Mouse (Mus musculus): ENCODE measurements around the gene Rnf24. TPM values are rescaled to one million over a fixed set of nuclear protein-coding genes. Genes with fewer than 3 reads are reported as not detected.

Gene Rnf24
- total RNA-seq (2014; rRNA removed) (2.1 and 2.9 TPM in 2 replicates), polyA plus RNA-seq (2012; rRNA removed) (1.5 and 2.3 TPM in 2 replicates)

GRCm38 (mm10) chr2:131352747-131353563 is at the start of gene Rnf24:
Rnf24 (minus strand) TSS chr2:131352892.
- TF ChIP-seq POLR2A (IDR thresholded peaks at IDR 0.05; ENCODE audit: extremely low read depth, insufficient read depth, low read length) (peak; percentile 66), CTCF (IDR thresholded peaks at IDR 0.05; ENCODE audit: low read depth, low read length) (no peak)
- 2% methylated on average over 50 of the region's 54 CpGs for WGBS
- Histone ChIP-seq H3K9ac (ENCODE audit: low read depth, low read length) (peak within 1 kb of the TSS; percentile 97), H3K4me3 (ENCODE audit: insufficient read depth, low read depth, low read length) (peak within 1 kb of the TSS; percentile 88), H3K4me1 (ENCODE audit: control insufficient read depth, insufficient read depth, low read length) (peaks cover 5% of the 10 kb centered on the region), H3K27ac (replicated peaks; ENCODE audit: insufficient read depth, low read depth, low read length) (peak within 1 kb of the TSS; percentile 80), H3K36me3 (ENCODE audit: control insufficient read depth, insufficient read depth, low read length) (no peaks in the 10 kb centered on the region), H3K27me3 (ENCODE audit: control insufficient read depth, insufficient read depth, low read length) (no peaks in the 10 kb centered on the region), H3K79me2 (ENCODE audit: control insufficient read depth, insufficient read depth, low read length) (peaks cover 10% of the 10 kb centered on the region; the same call in 1 of the 2 replicates)
- peak; percentile 73 for DNase-seq (ENCODE audit: extremely low read depth, low read depth, low spot score)

GRCm38 (mm10) chr2:131401794-131402495 is 49.3 kb upstream of the Rnf24 start:
- H3K79me2 ChIP-seq (ENCODE audit: control insufficient read depth, insufficient read depth, low read length) = no peaks in the 10 kb centered on the region
- H3K4me1 ChIP-seq (ENCODE audit: control insufficient read depth, insufficient read depth, low read length) = peaks cover 3% of the 10 kb centered on the region; the same call in 1 of the 2 replicates
- H3K4me3 ChIP-seq (ENCODE audit: insufficient read depth, low read depth, low read length) = no peak overlapping the region
- H3K27ac ChIP-seq (replicated peaks; ENCODE audit: insufficient read depth, low read depth, low read length) = no peak overlapping the region
- DNase-seq (ENCODE audit: extremely low read depth, low read depth, low spot score) = no peak
- TF ChIP-seq POLR2A (IDR thresholded peaks at IDR 0.05; ENCODE audit: extremely low read depth, insufficient read depth, low read length) (no peak), CTCF (IDR thresholded peaks at IDR 0.05; ENCODE audit: low read depth, low read length) (no peak)
- 61% methylated on average over 8 of the region's 8 CpGs for WGBS
- no peak overlapping the region for H3K9ac ChIP-seq (ENCODE audit: low read depth, low read length)
- no peaks in the 10 kb centered on the region for H3K27me3 ChIP-seq (ENCODE audit: control insufficient read depth, insufficient read depth, low read length)
- H3K36me3 ChIP-seq (ENCODE audit: control insufficient read depth, insufficient read depth, low read length) = no peaks in the 10 kb centered on the region

- TF ChIP-seq CTCF (IDR thresholded peaks at IDR 0.05; ENCODE audit: low read depth, low read length) (no peak), POLR2A (IDR thresholded peaks at IDR 0.05; ENCODE audit: extremely low read depth, insufficient read depth, low read length) (no peak)
- Histone ChIP-seq H3K4me3 (ENCODE audit: insufficient read depth, low read depth, low read length) (no peak overlapping the region), H3K27me3 (ENCODE audit: control insufficient read depth, insufficient read depth, low read length) (no peaks in the 10 kb centered on the region), H3K36me3 (ENCODE audit: control insufficient read depth, insufficient read depth, low read length) (no peaks in the 10 kb centered on the region), H3K27ac (replicated peaks; ENCODE audit: insufficient read depth, low read depth, low read length) (no peak overlapping the region), H3K4me1 (ENCODE audit: control insufficient read depth, insufficient read depth, low read length) (peaks cover 3% of the 10 kb centered on the region; the same call in 1 of the 2 replicates), H3K9ac (ENCODE audit: low read depth, low read length) (no peak overlapping the region), H3K79me2 (ENCODE audit: control insufficient read depth, insufficient read depth, low read length) (no peaks in the 10 kb centered on the region)
- 83% methylated on average over 2 of the region's 2 CpGs for WGBS
- no peak for DNase-seq (ENCODE audit: extremely low read depth, low read depth, low spot score)
Measured at GRCm38 (mm10) chr2:131400846-131401245, 48.2 kb upstream of the Rnf24 start.

GRCm38 (mm10) chr2:131397323-131397848 is 44.7 kb upstream of the Rnf24 start:
- H3K79me2 ChIP-seq (ENCODE audit: control insufficient read depth, insufficient read depth, low read length) = no peaks in the 10 kb centered on the region
- no peaks in the 10 kb centered on the region for H3K36me3 ChIP-seq (ENCODE audit: control insufficient read depth, insufficient read depth, low read length)
- TF ChIP-seq POLR2A (IDR thresholded peaks at IDR 0.05; ENCODE audit: extremely low read depth, insufficient read depth, low read length) = no peak
- TF ChIP-seq CTCF (IDR thresholded peaks at IDR 0.05; ENCODE audit: low read depth, low read length) = no peak
- no peak overlapping the region for H3K27ac ChIP-seq (replicated peaks; ENCODE audit: insufficient read depth, low read depth, low read length)
- H3K4me3 ChIP-seq (ENCODE audit: insufficient read depth, low read depth, low read length) = no peak overlapping the region
- WGBS = 41% methylated on average over 5 of the region's 5 CpGs
- peak; percentile 79 for DNase-seq (ENCODE audit: extremely low read depth, low read depth, low spot score)
- no peak overlapping the region for H3K9ac ChIP-seq (ENCODE audit: low read depth, low read length)
- no peaks in the 10 kb centered on the region for H3K27me3 ChIP-seq (ENCODE audit: control insufficient read depth, insufficient read depth, low read length)
- peaks cover 3% of the 10 kb centered on the region; the same call in 1 of the 2 replicates for H3K4me1 ChIP-seq (ENCODE audit: control insufficient read depth, insufficient read depth, low read length)

GRCm38 (mm10) chr2:131386350-131386962 is 33.8 kb upstream of the Rnf24 start:
- Histone ChIP-seq H3K9ac (ENCODE audit: low read depth, low read length) (no peak overlapping the region), H3K27me3 (ENCODE audit: control insufficient read depth, insufficient read depth, low read length) (no peaks in the 10 kb centered on the region), H3K36me3 (ENCODE audit: control insufficient read depth, insufficient read depth, low read length) (no peaks in the 10 kb centered on the region), H3K27ac (replicated peaks; ENCODE audit: insufficient read depth, low read depth, low read length) (no peak overlapping the region), H3K79me2 (ENCODE audit: control insufficient read depth, insufficient read depth, low read length) (no peaks in the 10 kb centered on the region), H3K4me3 (ENCODE audit: insufficient read depth, low read depth, low read length) (no peak overlapping the region), H3K4me1 (ENCODE audit: control insufficient read depth, insufficient read depth, low read length) (no peaks in the 10 kb centered on the region)
- no peak for DNase-seq (ENCODE audit: extremely low read depth, low read depth, low spot score)
- 79% methylated on average over 10 of the region's 10 CpGs for WGBS
- TF ChIP-seq CTCF (IDR thresholded peaks at IDR 0.05; ENCODE audit: low read depth, low read length) (no peak), POLR2A (IDR thresholded peaks at IDR 0.05; ENCODE audit: extremely low read depth, insufficient read depth, low read length) (no peak)
